Mouse (Mus musculus) heart, embryonic 15.5 days (tissue): Measurements from ENCODE around the gene Limch1. TPM values are rescaled to one million over a fixed set of nuclear protein-coding genes. Genes with fewer than 3 reads are reported as not detected.
A peak's percentile ranks its signal among the peaks of the same experiment; 100 is the strongest.

Experiments
- ATAC-seq: fragments of 200-750 bp; cut with Nextera tagmentation; replicated peaks from 2 replicates; pipeline ENCODE4 v1.8.0; 2017; ENCODE audit warnings: low read depth, moderate TSS enrichment; ENCODE audit not compliant: insufficient number of reproducible peaks, insufficient read depth, low FRiP score
- H3K27ac ChIP-seq: fragments of 300-500 bp; sonication (generic); 2 replicates; pipeline ENCODE4 v1.5.1; 2015; ENCODE audit warnings: mild to moderate bottlenecking, inconsistent platforms
- H3K27me3 ChIP-seq: fragments of 300-500 bp; sonication (generic); 2 replicates; pipeline ENCODE4 v1.6.1; 2015; ENCODE audit warnings: inconsistent platforms
- H3K36me3 ChIP-seq: fragments of 300-500 bp; sonication (generic); 2 replicates; pipeline ENCODE4 v1.6.1; 2015; ENCODE audit warnings: mild to moderate bottlenecking, inconsistent platforms
- H3K4me1 ChIP-seq: fragments of 300-500 bp; sonication (generic); replicated peaks from 2 replicates; pipeline ENCODE4 v1.6.1; 2015; ENCODE audit warnings: inconsistent platforms
- H3K4me2 ChIP-seq: fragments of 300-500 bp; sonication (generic); 2 replicates; pipeline ENCODE4 v1.6.1; 2015; ENCODE audit warnings: inconsistent platforms, mild to moderate bottlenecking, moderate library complexity
- H3K4me3 ChIP-seq: fragments of 300-500 bp; sonication (generic); 2 replicates; pipeline ENCODE4 v1.5.1; 2015; ENCODE audit warnings: mild to moderate bottlenecking, inconsistent platforms
- H3K9ac ChIP-seq: fragments of 300-500 bp; sonication (generic); 2 replicates; pipeline ENCODE4 v1.6.1; 2015; ENCODE audit warnings: mild to moderate bottlenecking, inconsistent platforms
- H3K9me3 ChIP-seq: fragments of 300-500 bp; sonication (generic); replicated peaks from 2 replicates; pipeline ENCODE4 v1.6.1; 2016; ENCODE audit warnings: inconsistent platforms
- WGBS: fragments of 180-500 bp; shearing (Covaris S2); methylation state at CpG from one replicate; pipeline ENCODE4 v1.1.7; 2015; ENCODE audit warnings: mixed read lengths; 5-methylcytosine and 5-hydroxymethylcytosine counted together
- polyA plus RNA-seq: library from polyadenylated mRNA; unstranded; fragments of >200 nt; fragmentation: Nextera tagmentation; extraction: Ambion mirVana; gene quantifications from 2 replicates; pipeline ENCODE4 v1.2.1, GENCODE M21; 2015

The Limch1 gene
- polyA plus RNA-seq, 1 experiment from 2014 or later: 26.4 TPM

DNA sequence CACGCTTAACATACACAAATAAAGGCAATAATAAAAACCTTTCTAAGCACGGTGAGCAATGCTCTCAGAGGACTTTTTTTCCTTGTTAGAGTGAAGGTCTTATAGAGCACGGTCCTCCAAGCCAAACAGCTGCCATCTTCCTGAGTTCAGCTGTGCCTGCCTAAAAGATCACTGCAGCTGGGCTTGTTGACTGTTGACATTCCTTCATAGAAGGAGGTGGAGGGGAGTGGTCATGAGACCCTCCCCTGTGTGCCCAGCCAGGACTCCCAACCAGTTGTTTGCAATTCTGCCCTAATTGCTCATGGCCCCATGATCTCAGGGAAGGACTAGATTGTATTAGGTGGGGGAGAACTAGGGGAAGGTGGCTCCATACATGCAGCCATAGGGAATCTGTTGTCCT, 189.0 kb downstream of the Limch1 start:
- Histone ChIP-seq H3K27ac (no peak overlapping the region), H3K4me3 (no peak overlapping the region), H3K27me3 (no peaks in the 10 kb centered on the region), H3K4me1 (peaks cover 1% of the 10 kb centered on the region; the same call in 1 of the 2 replicates), H3K36me3 (no peaks in the 10 kb centered on the region), H3K9ac (no peak overlapping the region), H3K9me3 (no peaks in the 10 kb centered on the region), H3K4me2 (no peak overlapping the region)
- no peak for ATAC-seq
- WGBS: 80% methylated on average over 3 of the region's 3 CpGs

GRCm38 (mm10) chr5:66937376-66937775, 191.7 kb downstream of the Limch1 start:
- Histone ChIP-seq H3K36me3 (no peaks in the 10 kb centered on the region), H3K4me3 (no peak overlapping the region), H3K27ac (no peak overlapping the region), H3K9ac (no peak overlapping the region), H3K4me2 (no peak overlapping the region), H3K9me3 (no peaks in the 10 kb centered on the region), H3K27me3 (no peaks in the 10 kb centered on the region), H3K4me1 (no peaks in the 10 kb centered on the region)
- 60% methylated on average over 9 of the region's 9 CpGs for WGBS
- ATAC-seq: no peak

- no peaks in the 10 kb centered on the region for H3K36me3 ChIP-seq
- no peaks in the 10 kb centered on the region for H3K27me3 ChIP-seq
- ATAC-seq: no peak
- no peak overlapping the region for H3K4me3 ChIP-seq
- H3K9ac ChIP-seq: no peak overlapping the region
- 67% methylated on average over 8 of the region's 8 CpGs for WGBS
- H3K4me2 ChIP-seq: no peak overlapping the region
- H3K27ac ChIP-seq: no peak overlapping the region
- no peaks in the 10 kb centered on the region for H3K9me3 ChIP-seq
- H3K4me1 ChIP-seq: no peaks in the 10 kb centered on the region; the same call in 1 of the 2 replicates
Measured at GRCm38 (mm10) chr5:66941710-66942450, 196.3 kb downstream of the Limch1 start.

DNA sequence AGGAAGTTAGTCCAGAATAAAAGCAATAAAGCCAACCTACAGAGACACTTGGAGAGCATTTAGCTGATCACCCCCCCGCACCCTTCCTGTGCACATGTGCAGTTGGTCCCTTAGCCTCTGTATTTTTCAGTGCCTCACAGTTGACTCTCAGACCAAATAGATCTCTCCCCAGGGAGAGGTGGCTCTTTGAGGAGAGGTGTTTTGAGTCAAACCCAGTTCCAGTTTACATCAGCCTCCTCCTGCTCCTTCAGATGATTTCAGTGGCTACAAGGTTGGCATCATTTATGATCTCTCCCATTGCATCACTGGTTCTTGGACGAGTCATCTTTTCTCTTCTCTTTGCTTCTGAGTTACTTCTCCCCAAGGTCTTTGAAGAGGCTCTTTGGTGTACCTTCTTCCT, 197.3 kb downstream of the Limch1 start:
- Histone ChIP-seq H3K4me2 (no peak overlapping the region), H3K27me3 (no peaks in the 10 kb centered on the region), H3K9me3 (no peaks in the 10 kb centered on the region), H3K4me1 (peaks cover 3% of the 10 kb centered on the region), H3K27ac (no peak overlapping the region), H3K9ac (no peak overlapping the region), H3K4me3 (no peak overlapping the region), H3K36me3 (no peaks in the 10 kb centered on the region)
- ATAC-seq: no peak
- WGBS: 74% methylated on average over 2 of the region's 2 CpGs

DNA sequence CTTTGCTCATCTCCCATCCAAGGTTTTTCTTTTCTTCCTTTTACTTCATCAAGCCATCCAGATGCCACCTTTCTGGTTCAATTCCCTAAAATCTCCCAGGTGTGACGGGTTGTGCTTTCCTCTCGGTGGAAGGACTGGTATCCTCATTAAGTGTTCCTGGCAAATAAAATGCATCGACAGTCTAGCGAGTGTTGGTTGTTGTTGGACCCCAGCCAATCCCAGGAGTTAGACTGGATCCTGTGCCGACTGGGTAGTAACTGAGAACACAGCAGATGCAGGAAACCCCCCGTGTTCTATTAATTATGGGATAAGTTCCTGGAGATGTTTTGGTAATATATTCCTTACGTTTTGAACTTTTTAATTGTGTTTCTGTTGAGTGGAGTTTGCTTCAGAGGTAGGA, 197.9 kb downstream of the Limch1 start:
- no peaks in the 10 kb centered on the region for H3K27me3 ChIP-seq
- no peak for ATAC-seq
- H3K4me2 ChIP-seq: no peak overlapping the region
- H3K36me3 ChIP-seq: no peaks in the 10 kb centered on the region
- H3K4me3 ChIP-seq: no peak overlapping the region
- peaks cover 8% of the 10 kb centered on the region for H3K4me1 ChIP-seq
- WGBS: 55% methylated on average over 7 of the region's 7 CpGs
- no peaks in the 10 kb centered on the region for H3K9me3 ChIP-seq
- H3K27ac ChIP-seq: no peak overlapping the region
- no peak overlapping the region for H3K9ac ChIP-seq

- 58% methylated on average over 6 of the region's 6 CpGs for WGBS
- H3K4me1 ChIP-seq: peaks cover 10% of the 10 kb centered on the region
- H3K9ac ChIP-seq: no peak overlapping the region
- peak; percentile 53; the same call in 1 of the 2 replicates for ATAC-seq
- no peaks in the 10 kb centered on the region for H3K36me3 ChIP-seq
- H3K9me3 ChIP-seq: no peaks in the 10 kb centered on the region
- H3K4me2 ChIP-seq: no peak overlapping the region
- no peaks in the 10 kb centered on the region for H3K27me3 ChIP-seq
- H3K27ac ChIP-seq: peak overlapping the region; percentile 69
- H3K4me3 ChIP-seq: no peak overlapping the region
Measured at GRCm38 (mm10) chr5:66947958-66948357, 202.3 kb downstream of the Limch1 start.

- Histone ChIP-seq H3K9me3 (no peaks in the 10 kb centered on the region), H3K27ac (no peak overlapping the region), H3K36me3 (no peaks in the 10 kb centered on the region), H3K4me3 (no peak overlapping the region), H3K27me3 (no peaks in the 10 kb centered on the region), H3K4me1 (peaks cover 10% of the 10 kb centered on the region), H3K9ac (no peak overlapping the region), H3K4me2 (no peak overlapping the region)
- no peak for ATAC-seq
- 76% methylated on average over 8 of the region's 8 CpGs for WGBS
Measured at GRCm38 (mm10) chr5:66949098-66949692, 203.6 kb downstream of the Limch1 start.

GRCm38 (mm10) chr5:66953375-66953774, 207.7 kb downstream of the Limch1 start:
- 76% methylated on average over 3 of the region's 3 CpGs for WGBS
- H3K27me3 ChIP-seq: 0 out of 2 replicates have a peak, but pooled peaks cover 7% of the 10 kb centered on the region
- no peak overlapping the region for H3K27ac ChIP-seq
- peaks cover 3% of the 10 kb centered on the region for H3K4me1 ChIP-seq
- no peak overlapping the region for H3K9ac ChIP-seq
- no peak overlapping the region for H3K4me3 ChIP-seq
- H3K36me3 ChIP-seq: no peaks in the 10 kb centered on the region
- ATAC-seq: no peak
- no peaks in the 10 kb centered on the region for H3K9me3 ChIP-seq
- H3K4me2 ChIP-seq: no peak overlapping the region

DNA sequence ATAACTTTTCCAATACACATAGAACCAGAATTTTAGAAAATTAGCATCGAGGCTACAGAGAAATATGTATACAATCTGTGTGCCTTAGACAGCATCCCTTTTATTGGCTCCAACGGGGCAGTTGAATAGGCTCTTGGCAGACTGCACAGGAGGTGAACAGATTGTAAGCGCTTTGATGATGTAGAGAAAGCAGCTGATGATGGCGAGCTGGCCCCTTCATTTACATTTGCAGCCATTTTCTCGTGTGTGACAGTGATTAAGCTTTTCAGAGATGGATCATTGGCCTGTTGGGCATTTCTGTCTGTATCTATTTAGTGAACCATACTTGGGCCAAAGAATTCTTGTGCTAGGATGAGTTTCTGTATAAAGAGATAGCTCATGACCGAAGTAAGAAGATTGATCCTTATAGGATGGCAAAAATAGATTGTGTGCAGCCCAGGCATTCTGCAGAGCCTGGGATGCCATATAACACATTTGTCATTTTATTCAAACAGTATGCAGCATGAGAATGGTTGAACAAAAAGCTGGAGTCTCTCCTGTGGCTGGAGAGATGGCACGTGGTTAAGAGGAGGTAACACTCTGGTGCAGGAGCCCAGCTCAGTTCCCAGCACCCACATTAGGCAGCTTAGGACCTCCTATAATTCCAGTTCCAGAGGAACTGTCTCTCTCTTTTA, 208.5 kb downstream of the Limch1 start:
- no peaks in the 10 kb centered on the region for H3K9me3 ChIP-seq
- no peak overlapping the region for H3K9ac ChIP-seq
- 78% methylated on average over 7 of the region's 7 CpGs for WGBS
- 0 out of 2 replicates have a peak, but pooled peaks cover 7% of the 10 kb centered on the region for H3K27me3 ChIP-seq
- H3K4me1 ChIP-seq: no peaks in the 10 kb centered on the region
- no peak overlapping the region for H3K4me3 ChIP-seq
- ATAC-seq: no peak
- no peak overlapping the region for H3K27ac ChIP-seq
- H3K36me3 ChIP-seq: no peaks in the 10 kb centered on the region
- no peak overlapping the region for H3K4me2 ChIP-seq

GRCm38 (mm10) chr5:66955245-66955644, 209.6 kb downstream of the Limch1 start:
- no peaks in the 10 kb centered on the region for H3K36me3 ChIP-seq
- H3K4me2 ChIP-seq: no peak overlapping the region
- H3K9ac ChIP-seq: no peak overlapping the region
- ATAC-seq: no peak
- WGBS: 85% methylated on average over 5 of the region's 5 CpGs
- no peak overlapping the region for H3K4me3 ChIP-seq
- H3K9me3 ChIP-seq: no peaks in the 10 kb centered on the region
- H3K27me3 ChIP-seq: 0 out of 2 replicates have a peak, but pooled peaks cover 7% of the 10 kb centered on the region
- no peak overlapping the region for H3K27ac ChIP-seq
- H3K4me1 ChIP-seq: no peaks in the 10 kb centered on the region

- H3K9ac ChIP-seq: no peak overlapping the region
- 78% methylated on average over 10 of the region's 10 CpGs for WGBS
- no peaks in the 10 kb centered on the region for H3K9me3 ChIP-seq
- no peak for ATAC-seq
- no peaks in the 10 kb centered on the region for H3K36me3 ChIP-seq
- H3K4me3 ChIP-seq: no peak overlapping the region
- no peaks in the 10 kb centered on the region for H3K4me1 ChIP-seq
- H3K4me2 ChIP-seq: no peak overlapping the region
- H3K27ac ChIP-seq: no peak overlapping the region
- 0 out of 2 replicates have a peak, but pooled peaks cover 7% of the 10 kb centered on the region for H3K27me3 ChIP-seq
Measured at GRCm38 (mm10) chr5:66957656-66958055, 212.0 kb downstream of the Limch1 start.
